Mouse (Mus musculus) G1E (cell line): ENCODE measurements around the gene Evx1. TPM values are rescaled to one million over a fixed set of nuclear protein-coding genes. Genes with fewer than 3 reads are reported as not detected.

ENCODE experiments used
- ATAC-seq: 2 replicates; pipeline ENCODE4 v1.8.0; 2016; ENCODE audit warnings: mild to moderate bottlenecking; ENCODE audit not compliant: insufficient number of reproducible peaks, poor library complexity, low FRiP score, severe bottlenecking; ENCODE audit errors: extremely low read depth
- DNase-seq: peaks from one replicate; pipeline ENCODE4 v3.0.0; 2012; ENCODE audit warnings: low spot score
- H3K27me3 ChIP-seq: 2 replicates; pipeline ENCODE4 v1.6.1; 2012; ENCODE audit warnings: mild to moderate bottlenecking, low read length, inconsistent platforms; ENCODE audit not compliant: insufficient read depth
- H3K36me3 ChIP-seq: replicated peaks from 2 replicates; pipeline ENCODE3; 2012; ENCODE audit warnings: mild to moderate bottlenecking, inconsistent platforms
- H3K4me1 ChIP-seq: 2 replicates; pipeline ENCODE4 v1.6.1; 2012; ENCODE audit warnings: low read depth, low read length, inconsistent platforms, mixed read lengths; ENCODE audit not compliant: insufficient read depth
- H3K4me3 ChIP-seq: 2 replicates; pipeline ENCODE4 v1.5.1; 2012; ENCODE audit warnings: low read depth, mild to moderate bottlenecking, inconsistent platforms, low read length, moderate library complexity, mixed read lengths
- H3K9me3 ChIP-seq: replicated peaks from 2 replicates; pipeline ENCODE4 v1.6.1; 2012; ENCODE audit warnings: inconsistent platforms
- CTCF ChIP-seq: IDR thresholded peaks from 2 replicates; pipeline ENCODE4 v1.5.1; 2012; ENCODE audit warnings: low read depth, low read length, inconsistent platforms, mixed read lengths
- GATA1 ChIP-seq: IDR thresholded peaks from 2 replicates; pipeline ENCODE4 v1.6.1; 2012; ENCODE audit warnings: borderline replicate concordance, low read length, inconsistent platforms, mixed read lengths
- GATA2 ChIP-seq: IDR thresholded peaks from 2 replicates; pipeline ENCODE4 v1.6.1; 2012; ENCODE audit warnings: low read depth, low read length, inconsistent platforms, borderline replicate concordance
- POLR2AphosphoS5 ChIP-seq: IDR thresholded peaks from 2 replicates; pipeline ENCODE4 v1.6.1; 2012; ENCODE audit warnings: low read depth, low read length, inconsistent platforms; ENCODE audit not compliant: insufficient replicate concordance
- TAL1 ChIP-seq: conservative IDR thresholded peaks from 2 replicates; pipeline ENCODE4 v1.6.1; 2012; ENCODE audit warnings: low read depth, low read length, inconsistent platforms, mixed read lengths
- polyA plus RNA-seq: library from polyadenylated mRNA; stranded (reverse); fragments of >175 nt; gene quantifications from 2 replicates; pipeline ENCODE4 v1.2.3, GENCODE M21; 2012
- total RNA-seq, 2 experiments: library from RNA; stranded (forward) in 1 of 2; stranded (reverse) in 1 of 2; fragments of 200-1000 nt in 1 of 2; fragments of >200 nt in 1 of 2; fragmentation: Nextera tagmentation in 1 of 2; gene quantifications; 2 replicates each; pipeline ENCODE4 v1.2.3; 2014 to 2017

Evx1 gene
- total and polyA plus RNA-seq, 3 experiments = not detected

DNA sequence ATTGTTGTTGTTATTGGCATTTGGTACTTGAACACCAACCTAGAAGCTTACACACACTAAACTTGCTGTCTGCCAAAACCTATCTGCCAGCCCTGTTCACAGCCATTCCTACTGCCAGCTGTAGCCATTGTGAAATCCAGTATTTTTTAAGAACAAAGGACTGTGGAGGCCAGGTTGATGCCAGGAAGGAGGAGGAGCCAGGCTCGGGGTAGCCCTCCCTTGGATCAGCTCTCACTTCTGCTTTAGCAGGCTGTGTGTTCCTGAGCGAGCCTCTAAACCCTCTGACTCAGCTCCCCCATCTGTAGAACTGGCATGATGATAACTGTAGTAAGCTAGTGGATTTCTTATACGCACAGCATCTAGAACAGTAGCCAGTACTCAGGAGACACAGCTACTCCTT lies 9.9 kb upstream of the Evx1 start:
- Histone ChIP-seq H3K4me1 (no peaks in the 10 kb centered on the region), H3K9me3 (no peaks in the 10 kb centered on the region), H3K4me3 (no peak overlapping the region), H3K36me3 (no peaks in the 10 kb centered on the region), H3K27me3 (peaks cover 9% of the 10 kb centered on the region; the same call in 1 of the 2 replicates)
- no peak for ATAC-seq
- TF ChIP-seq TAL1 = no peak
- no peak for TF ChIP-seq CTCF
- TF ChIP-seq GATA2 = no peak
- no peak for TF ChIP-seq GATA1
- TF ChIP-seq POLR2AphosphoS5 = no peak
- DNase-seq = no peak

DNA sequence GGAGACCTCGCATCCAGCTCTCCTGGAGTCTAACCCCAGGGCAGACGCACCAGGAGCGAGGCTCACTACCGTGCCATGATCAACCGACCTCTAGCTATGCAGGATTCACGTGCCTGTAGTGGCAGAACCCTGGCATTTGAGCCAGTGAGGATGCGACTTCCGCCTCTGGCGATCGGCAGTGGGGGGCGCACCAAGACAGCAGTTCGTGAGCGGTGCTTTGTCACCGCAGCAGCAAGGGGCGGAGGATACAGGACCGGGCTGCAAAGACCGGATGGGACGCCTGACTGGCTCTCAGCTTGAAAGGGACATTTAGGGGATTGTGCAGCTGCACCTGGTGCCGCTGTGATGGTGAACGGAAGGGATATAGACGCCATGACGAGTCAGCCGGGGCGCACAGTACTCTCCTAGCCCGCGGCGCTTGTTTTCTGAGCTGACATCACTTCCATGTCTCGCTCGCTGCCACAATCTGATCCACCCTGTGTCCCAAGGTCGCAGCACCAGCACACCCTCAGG lies 7.4 kb upstream of the Evx1 start:
- DNase-seq (no peak), ATAC-seq (no peak)
- H3K27me3 ChIP-seq = peaks cover 21% of the 10 kb centered on the region
- TF ChIP-seq TAL1 (no peak), POLR2AphosphoS5 (no peak)
- no peak overlapping the region for H3K4me3 ChIP-seq
- H3K9me3 ChIP-seq = no peaks in the 10 kb centered on the region
- no peaks in the 10 kb centered on the region for H3K4me1 ChIP-seq
- H3K36me3 ChIP-seq = no peaks in the 10 kb centered on the region

DNA sequence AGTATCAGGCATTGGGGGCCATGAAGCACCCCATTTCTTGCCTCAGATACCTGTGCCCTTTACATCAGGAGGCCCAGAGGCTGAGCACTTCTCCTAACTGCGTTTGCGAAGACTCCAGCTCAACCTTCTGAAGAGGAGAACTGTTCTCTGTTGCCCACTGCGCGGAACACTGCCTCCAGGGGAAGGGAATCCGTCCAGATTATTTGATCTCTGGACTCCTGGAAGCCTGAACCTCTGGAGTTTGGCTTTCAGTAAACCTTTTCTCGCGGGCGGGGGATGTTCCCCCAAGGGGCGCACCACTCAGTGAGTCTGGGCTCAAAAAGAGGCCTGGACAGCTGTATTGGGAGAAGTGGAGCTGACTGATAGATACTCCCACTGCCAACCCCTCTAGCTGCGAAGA lies 3.5 kb upstream of the Evx1 start:
- TF ChIP-seq POLR2AphosphoS5 = no peak
- no peak for TF ChIP-seq CTCF
- no peak for TF ChIP-seq TAL1
- TF ChIP-seq GATA1 = no peak
- TF ChIP-seq GATA2 = no peak
- H3K4me3 ChIP-seq = no peak overlapping the region
- no peaks in the 10 kb centered on the region for H3K9me3 ChIP-seq
- no peaks in the 10 kb centered on the region for H3K36me3 ChIP-seq
- ATAC-seq (no peak), DNase-seq (no peak)
- H3K4me1 ChIP-seq = no peaks in the 10 kb centered on the region
- peaks cover 48% of the 10 kb centered on the region for H3K27me3 ChIP-seq

DNA sequence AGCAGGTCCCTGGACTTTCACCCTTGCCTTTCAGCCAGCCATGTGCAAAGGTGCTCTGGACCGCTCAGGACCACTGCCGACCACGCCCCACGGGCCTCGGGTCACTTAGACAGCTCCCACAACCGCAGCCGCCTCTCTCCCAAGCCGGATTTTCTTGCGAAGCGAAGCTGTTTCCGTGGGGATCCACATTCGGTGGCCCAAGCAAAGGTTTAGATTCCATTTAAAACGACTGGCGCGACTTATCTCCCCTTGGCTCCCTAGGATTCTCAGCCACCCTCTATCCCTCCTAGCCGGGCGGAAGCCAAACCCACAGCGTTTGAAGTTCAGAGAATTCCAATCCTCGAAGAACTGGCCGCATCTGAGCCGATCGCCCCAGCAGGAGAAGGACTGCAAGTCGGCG lies 2.9 kb upstream of the Evx1 start:
- H3K27me3 ChIP-seq = peaks cover 48% of the 10 kb centered on the region
- H3K4me3 ChIP-seq = no peak overlapping the region
- TF ChIP-seq GATA1 (no peak), TAL1 (no peak), POLR2AphosphoS5 (no peak), GATA2 (no peak), CTCF (no peak)
- H3K9me3 ChIP-seq = no peaks in the 10 kb centered on the region
- no peaks in the 10 kb centered on the region for H3K36me3 ChIP-seq
- H3K4me1 ChIP-seq = no peaks in the 10 kb centered on the region
- DNase-seq = no peak
- ATAC-seq = no peak

DNA sequence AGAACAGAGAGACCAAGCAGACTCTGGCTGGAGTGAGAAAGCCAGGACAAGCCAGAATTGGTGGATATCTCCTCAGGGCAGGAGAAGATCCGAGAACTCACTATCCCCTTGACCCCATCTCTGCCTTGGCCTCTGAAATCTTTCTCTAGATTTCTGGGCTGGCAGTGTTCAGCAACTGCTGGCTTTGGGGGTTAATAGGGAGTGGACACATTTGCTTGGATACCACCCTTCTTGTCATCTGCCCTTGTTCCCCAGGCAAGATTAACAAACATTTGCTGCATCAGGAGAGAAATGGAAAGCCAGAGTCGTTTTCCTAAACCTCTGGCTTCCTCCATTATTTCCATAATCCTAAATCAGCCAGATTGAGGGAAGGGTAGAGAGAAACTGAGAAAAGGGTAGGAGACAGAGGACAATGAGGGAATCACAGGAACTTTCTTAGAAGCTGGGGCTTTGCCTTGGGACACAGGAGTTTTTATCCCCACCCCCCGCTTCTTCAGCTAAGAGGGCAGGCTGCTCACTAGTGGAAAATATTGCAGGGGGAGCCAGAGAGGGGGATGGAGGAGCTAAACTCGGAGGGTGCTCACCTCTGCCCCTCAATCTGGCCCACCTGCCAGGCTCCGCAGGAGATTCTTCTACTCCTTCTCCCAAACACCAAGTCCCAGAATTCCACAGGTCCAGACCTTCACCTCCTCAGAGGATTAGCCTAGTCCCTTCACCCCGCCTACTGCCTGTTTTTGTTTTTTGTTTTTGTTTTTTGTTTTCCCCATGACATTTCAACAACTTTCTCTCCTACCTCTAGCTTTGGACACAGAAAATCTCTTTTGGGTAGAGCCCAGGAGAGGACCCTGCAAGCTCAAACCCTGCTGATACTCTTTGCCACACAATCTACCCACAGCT lies 1.4 kb upstream of the Evx1 start:
- no peak for ATAC-seq
- no peaks in the 10 kb centered on the region for H3K4me1 ChIP-seq
- TF ChIP-seq POLR2AphosphoS5 (no peak), TAL1 (no peak), CTCF (no peak), GATA1 (no peak), GATA2 (no peak)

DNA sequence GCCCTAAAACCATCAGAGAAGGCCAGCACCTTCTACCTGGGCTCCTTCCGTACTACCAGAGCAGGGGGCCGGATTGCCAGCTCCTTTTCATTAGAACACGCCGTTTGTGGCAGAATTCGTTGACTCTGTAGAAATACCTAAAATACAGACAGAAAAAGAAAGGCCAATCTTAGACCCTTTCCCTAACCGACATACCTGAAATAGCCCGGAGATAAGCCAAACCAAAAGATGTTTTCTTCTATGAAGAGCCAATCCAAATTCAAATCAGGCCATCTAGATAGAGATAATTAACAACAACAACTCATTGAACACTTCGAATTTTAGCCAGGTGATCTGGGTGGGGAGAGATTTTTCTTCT lies 761 bp upstream of the Evx1 start:
- peaks cover 43% of the 10 kb centered on the region for H3K27me3 ChIP-seq
- no peak for DNase-seq
- ATAC-seq = no peak

More for the DNA sequence above, 1.4 kb upstream of the Evx1 start:
- H3K36me3 ChIP-seq = no peaks in the 10 kb centered on the region
- H3K27me3 ChIP-seq = peaks cover 43% of the 10 kb centered on the region
- DNase-seq = no peak
- H3K4me3 ChIP-seq = no peak overlapping the region
- H3K9me3 ChIP-seq = no peaks in the 10 kb centered on the region

More for the DNA sequence above, 761 bp upstream of the Evx1 start:
- H3K4me3 ChIP-seq = no peak overlapping the region
- H3K4me1 ChIP-seq = no peaks in the 10 kb centered on the region
- H3K36me3 ChIP-seq = no peaks in the 10 kb centered on the region
- no peaks in the 10 kb centered on the region for H3K9me3 ChIP-seq
- TF ChIP-seq TAL1 = no peak
- no peak for TF ChIP-seq CTCF
